Mouse (Mus musculus): ENCODE results near the gene Nwd1. TPM values are rescaled to one million over a fixed set of nuclear protein-coding genes. Genes with fewer than 3 reads are reported as not detected.
"Not testable (repeated sequence)": the region's sequence is repeated elsewhere in the genome, so short reads cannot be mapped to it uniquely, and the experiment has no call there.

The Nwd1 gene
- polyA plus RNA-seq, 1 experiment from 2014 or later = 0.09 TPM

GRCm38 (mm10) chr8:72664757-72665156 is 18.2 kb downstream of the Nwd1 start:
- WGBS = 73% methylated on average over 5 of the region's 5 CpGs
- no peaks in the 10 kb centered on the region for H3K4me1 ChIP-seq (ENCODE audit: insufficient read depth, low read length)
- H3K4me2 ChIP-seq (replicated peaks; ENCODE audit: low read depth, low read length) = no peak overlapping the region
- no peaks in the 10 kb centered on the region for H3K36me3 ChIP-seq (ENCODE audit: insufficient read depth, low read length)
- ATAC-seq (ENCODE audit: low FRiP score, low TSS enrichment) = no peak
- H3K9ac ChIP-seq (replicated peaks; ENCODE audit: low read length) = no peak overlapping the region
- no peak overlapping the region for H3K27ac ChIP-seq (ENCODE audit: low read length)
- H3K9me3 ChIP-seq (ENCODE audit: low read length) = no peaks in the 10 kb centered on the region
- no peak overlapping the region for H3K4me3 ChIP-seq (ENCODE audit: low read length)
- H3K27me3 ChIP-seq (ENCODE audit: insufficient read depth, low read length) = no peaks in the 10 kb centered on the region

GRCm38 (mm10) chr8:72665405-72665804 is 18.9 kb downstream of the Nwd1 start:
- ATAC-seq (ENCODE audit: low FRiP score, low TSS enrichment) = no peak
- no peaks in the 10 kb centered on the region for H3K36me3 ChIP-seq (ENCODE audit: insufficient read depth, low read length)
- no peak overlapping the region for H3K27ac ChIP-seq (ENCODE audit: low read length)
- no peak overlapping the region for H3K9ac ChIP-seq (replicated peaks; ENCODE audit: low read length)
- no peak overlapping the region for H3K4me2 ChIP-seq (replicated peaks; ENCODE audit: low read depth, low read length)
- WGBS = 44% methylated on average over 5 of the region's 5 CpGs
- H3K27me3 ChIP-seq (ENCODE audit: insufficient read depth, low read length) = no peaks in the 10 kb centered on the region
- no peaks in the 10 kb centered on the region for H3K4me1 ChIP-seq (ENCODE audit: insufficient read depth, low read length)
- no peak overlapping the region for H3K4me3 ChIP-seq (ENCODE audit: low read length)
- no peaks in the 10 kb centered on the region for H3K9me3 ChIP-seq (ENCODE audit: low read length)

GRCm38 (mm10) chr8:72668925-72669324 is 22.4 kb downstream of the Nwd1 start:
- Histone ChIP-seq H3K9me3 (ENCODE audit: low read length) (no peaks in the 10 kb centered on the region), H3K27ac (ENCODE audit: low read length) (no peak overlapping the region), H3K36me3 (ENCODE audit: insufficient read depth, low read length) (no peaks in the 10 kb centered on the region), H3K4me2 (replicated peaks; ENCODE audit: low read depth, low read length) (no peak overlapping the region), H3K4me3 (ENCODE audit: low read length) (no peak overlapping the region), H3K4me1 (ENCODE audit: insufficient read depth, low read length) (no peaks in the 10 kb centered on the region), H3K27me3 (ENCODE audit: insufficient read depth, low read length) (no peaks in the 10 kb centered on the region), H3K9ac (replicated peaks; ENCODE audit: low read length) (no peak overlapping the region)
- ATAC-seq (ENCODE audit: low FRiP score, low TSS enrichment) = no peak

- Histone ChIP-seq H3K27me3 (ENCODE audit: insufficient read depth, low read length) (no peaks in the 10 kb centered on the region), H3K4me2 (replicated peaks; ENCODE audit: low read depth, low read length) (no peak overlapping the region), H3K9me3 (ENCODE audit: low read length) (no peaks in the 10 kb centered on the region), H3K27ac (ENCODE audit: low read length) (no peak overlapping the region), H3K9ac (replicated peaks; ENCODE audit: low read length) (no peak overlapping the region), H3K4me3 (ENCODE audit: low read length) (no peak overlapping the region), H3K36me3 (ENCODE audit: insufficient read depth, low read length) (no peaks in the 10 kb centered on the region), H3K4me1 (ENCODE audit: insufficient read depth, low read length) (no peaks in the 10 kb centered on the region)
- WGBS = 91% methylated on average over 1 of the region's 1 CpGs
- ATAC-seq (ENCODE audit: low FRiP score, low TSS enrichment) = no peak
Measured at GRCm38 (mm10) chr8:72672802-72673201, 26.3 kb downstream of the Nwd1 start.

- Histone ChIP-seq H3K27me3 (ENCODE audit: insufficient read depth, low read length) (no peaks in the 10 kb centered on the region), H3K4me3 (ENCODE audit: low read length) (no peak overlapping the region), H3K27ac (ENCODE audit: low read length) (no peak overlapping the region), H3K36me3 (ENCODE audit: insufficient read depth, low read length) (no peaks in the 10 kb centered on the region), H3K4me2 (replicated peaks; ENCODE audit: low read depth, low read length) (no peak overlapping the region), H3K4me1 (ENCODE audit: insufficient read depth, low read length) (no peaks in the 10 kb centered on the region), H3K9me3 (ENCODE audit: low read length) (no peaks in the 10 kb centered on the region), H3K9ac (replicated peaks; ENCODE audit: low read length) (no peak overlapping the region)
- ATAC-seq (ENCODE audit: low FRiP score, low TSS enrichment) = no peak
- 84% methylated on average over 2 of the region's 2 CpGs for WGBS
Measured at GRCm38 (mm10) chr8:72674184-72674583, 27.7 kb downstream of the Nwd1 start.

GRCm38 (mm10) chr8:72676436-72676835 is 29.9 kb downstream of the Nwd1 start:
- 66% methylated on average over 4 of the region's 4 CpGs for WGBS

GRCm38 (mm10) chr8:72676844-72677243 is 30.3 kb downstream of the Nwd1 start:
- H3K27me3 ChIP-seq (ENCODE audit: insufficient read depth, low read length); H3K36me3 ChIP-seq (ENCODE audit: insufficient read depth, low read length); H3K4me1 ChIP-seq (ENCODE audit: insufficient read depth, low read length); H3K4me3 ChIP-seq (ENCODE audit: low read length); ATAC-seq (ENCODE audit: low FRiP score, low TSS enrichment); H3K27ac ChIP-seq (ENCODE audit: low read length); H3K9me3 ChIP-seq (ENCODE audit: low read length); H3K9ac ChIP-seq (replicated peaks; ENCODE audit: low read length); H3K4me2 ChIP-seq (replicated peaks; ENCODE audit: low read depth, low read length): not testable (repeated sequence)
- WGBS = 75% methylated on average over 2 of the region's 2 CpGs

More at GRCm38 (mm10) chr8:72676436-72676835, 29.9 kb downstream of the Nwd1 start:
- H3K4me2 ChIP-seq (replicated peaks; ENCODE audit: low read depth, low read length) = no peak overlapping the region
- no peaks in the 10 kb centered on the region for H3K9me3 ChIP-seq (ENCODE audit: low read length)
- no peak for ATAC-seq (ENCODE audit: low FRiP score, low TSS enrichment)
- H3K4me3 ChIP-seq (ENCODE audit: low read length) = no peak overlapping the region
- no peak overlapping the region for H3K9ac ChIP-seq (replicated peaks; ENCODE audit: low read length)
- no peak overlapping the region for H3K27ac ChIP-seq (ENCODE audit: low read length)
- no peaks in the 10 kb centered on the region for H3K4me1 ChIP-seq (ENCODE audit: insufficient read depth, low read length)
- no peaks in the 10 kb centered on the region for H3K27me3 ChIP-seq (ENCODE audit: insufficient read depth, low read length)
- H3K36me3 ChIP-seq (ENCODE audit: insufficient read depth, low read length) = no peaks in the 10 kb centered on the region

GRCm38 (mm10) chr8:72677331-72677730 is 30.8 kb downstream of the Nwd1 start:
- H3K4me1 ChIP-seq (ENCODE audit: insufficient read depth, low read length) = no peaks in the 10 kb centered on the region
- H3K27ac ChIP-seq (ENCODE audit: low read length) = no peak overlapping the region
- no peaks in the 10 kb centered on the region for H3K27me3 ChIP-seq (ENCODE audit: insufficient read depth, low read length)
- no peak overlapping the region for H3K4me3 ChIP-seq (ENCODE audit: low read length)
- H3K36me3 ChIP-seq (ENCODE audit: insufficient read depth, low read length) = no peaks in the 10 kb centered on the region
- no peaks in the 10 kb centered on the region for H3K9me3 ChIP-seq (ENCODE audit: low read length)
- H3K4me2 ChIP-seq (replicated peaks; ENCODE audit: low read depth, low read length) = no peak overlapping the region
- no peak overlapping the region for H3K9ac ChIP-seq (replicated peaks; ENCODE audit: low read length)
- no peak for ATAC-seq (ENCODE audit: low FRiP score, low TSS enrichment)
- WGBS = 60% methylated on average over 5 of the region's 5 CpGs

- no peak overlapping the region for H3K4me3 ChIP-seq (ENCODE audit: low read length)
- no peaks in the 10 kb centered on the region for H3K4me1 ChIP-seq (ENCODE audit: insufficient read depth, low read length)
- H3K27me3 ChIP-seq (ENCODE audit: insufficient read depth, low read length) = no peaks in the 10 kb centered on the region
- no peaks in the 10 kb centered on the region for H3K36me3 ChIP-seq (ENCODE audit: insufficient read depth, low read length)
- H3K9ac ChIP-seq (replicated peaks; ENCODE audit: low read length) = no peak overlapping the region
- no peak overlapping the region for H3K4me2 ChIP-seq (replicated peaks; ENCODE audit: low read depth, low read length)
- 13% methylated on average over 3 of the region's 3 CpGs for WGBS
- no peak for ATAC-seq (ENCODE audit: low FRiP score, low TSS enrichment)
- no peak overlapping the region for H3K27ac ChIP-seq (ENCODE audit: low read length)
- no peaks in the 10 kb centered on the region for H3K9me3 ChIP-seq (ENCODE audit: low read length)
Measured at GRCm38 (mm10) chr8:72680133-72680532, 33.6 kb downstream of the Nwd1 start.

- no peaks in the 10 kb centered on the region for H3K36me3 ChIP-seq (ENCODE audit: insufficient read depth, low read length)
- H3K4me1 ChIP-seq (ENCODE audit: insufficient read depth, low read length) = no peaks in the 10 kb centered on the region
- H3K27ac ChIP-seq (ENCODE audit: low read length) = no peak overlapping the region
- ATAC-seq (ENCODE audit: low FRiP score, low TSS enrichment) = no peak
- WGBS = 79% methylated on average over 4 of the region's 4 CpGs
- no peak overlapping the region for H3K4me2 ChIP-seq (replicated peaks; ENCODE audit: low read depth, low read length)
- no peak overlapping the region for H3K9ac ChIP-seq (replicated peaks; ENCODE audit: low read length)
- no peaks in the 10 kb centered on the region for H3K9me3 ChIP-seq (ENCODE audit: low read length)
- no peaks in the 10 kb centered on the region for H3K27me3 ChIP-seq (ENCODE audit: insufficient read depth, low read length)
- no peak overlapping the region for H3K4me3 ChIP-seq (ENCODE audit: low read length)
Measured at GRCm38 (mm10) chr8:72682051-72682687, 35.7 kb downstream of the Nwd1 start.
